Mouse (Mus musculus): Measurements from ENCODE around the gene Eps15l1. TPM values are rescaled to one million over a fixed set of nuclear protein-coding genes. Genes with fewer than 3 reads are reported as not detected.
A peak's percentile ranks its signal among the peaks of the same experiment; 100 is the strongest.

Eps15l1 gene
- polyA plus RNA-seq, 1 experiment from 2014 or later = 60.6 TPM

DNA sequence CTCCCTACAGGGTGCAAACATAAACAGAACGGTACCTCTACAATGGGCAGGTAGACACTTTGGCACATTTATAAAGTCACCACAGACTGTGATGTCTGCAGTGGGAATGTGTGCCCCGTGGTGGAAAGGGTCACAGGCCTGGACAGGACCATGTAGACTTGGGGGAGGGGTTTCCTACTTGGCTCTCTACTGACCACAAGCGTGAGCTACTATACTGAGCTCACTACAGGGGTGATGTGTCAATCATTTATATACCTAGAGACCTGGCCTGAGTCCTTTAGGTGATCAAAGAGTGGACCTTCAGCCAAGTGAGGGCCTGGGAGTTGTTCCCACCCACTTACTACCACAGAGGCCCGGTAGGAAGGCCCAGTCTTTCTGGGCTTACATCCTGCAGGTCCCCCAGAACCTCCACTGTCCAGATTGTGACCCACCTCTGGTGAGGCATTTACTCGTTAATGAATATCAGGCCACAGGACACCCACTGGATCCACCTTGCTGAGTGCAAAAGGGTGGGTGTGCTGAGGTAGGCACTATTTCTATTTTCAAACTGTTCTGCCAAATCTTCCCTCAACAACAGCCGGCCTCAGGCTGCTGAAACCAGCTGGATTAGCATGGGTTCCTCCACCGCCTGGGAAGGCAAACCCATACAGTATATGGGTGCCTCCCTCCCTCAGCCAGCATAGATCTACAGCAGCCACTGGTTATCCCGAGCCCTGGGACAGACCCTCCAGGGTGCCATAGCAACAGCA is 68.1 kb downstream of the Eps15l1 start:
- Histone ChIP-seq H3K4me3 (ENCODE audit: low read depth, low read length) (no peak overlapping the region), H3K9me3 (ENCODE audit: control insufficient read depth, low read length) (no peaks in the 10 kb centered on the region), H3K4me1 (replicated peaks; ENCODE audit: control insufficient read depth, insufficient read depth, low read length) (no peaks in the 10 kb centered on the region), H3K9ac (ENCODE audit: low read length) (no peak overlapping the region), H3K27ac (ENCODE audit: low read depth) (no peak overlapping the region), H3K4me2 (ENCODE audit: low read length) (no peak overlapping the region), H3K36me3 (ENCODE audit: control insufficient read depth, insufficient read depth, low read length) (peaks cover 39% of the 10 kb centered on the region), H3K27me3 (replicated peaks; ENCODE audit: control insufficient read depth, insufficient read depth, low read length) (no peaks in the 10 kb centered on the region)
- WGBS = 79% methylated on average over 8 of the region's 8 CpGs
- DNase-seq (ENCODE audit: low spot score) (no peak), ATAC-seq (replicated peaks; ENCODE audit: low FRiP score, low TSS enrichment, low read depth) (0 out of 2 replicates have a peak, but pooled peaks have one; percentile 22)

DNA sequence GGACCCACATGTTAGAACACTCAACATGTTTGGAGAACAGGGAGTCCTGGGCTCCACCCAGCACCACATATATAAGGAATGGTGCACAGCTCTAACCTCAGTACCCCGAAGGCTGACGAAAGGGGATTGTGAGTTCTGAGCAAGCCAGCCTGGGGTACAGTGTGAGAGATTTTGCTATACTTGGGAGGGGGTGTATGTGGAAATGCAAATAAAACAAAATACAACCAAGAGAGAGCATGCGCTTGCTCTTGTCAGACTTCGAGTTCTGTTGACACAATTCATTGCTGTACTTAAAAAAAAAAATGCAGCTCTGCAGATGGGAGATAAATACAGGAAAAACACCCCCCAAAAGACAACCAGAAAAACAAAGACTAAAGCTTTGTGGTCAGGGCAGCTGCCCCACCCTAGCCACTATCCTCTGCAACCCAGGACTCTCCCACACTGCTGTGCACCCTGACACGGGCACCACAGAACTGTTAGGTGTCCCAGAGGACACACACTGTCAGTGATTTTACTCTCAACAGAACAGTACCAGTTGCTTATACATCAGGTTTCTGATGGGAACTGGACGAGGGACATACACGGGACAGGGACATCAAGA is 69.8 kb downstream of the Eps15l1 start:
- H3K27me3 ChIP-seq (replicated peaks; ENCODE audit: control insufficient read depth, insufficient read depth, low read length) = no peaks in the 10 kb centered on the region

DNA sequence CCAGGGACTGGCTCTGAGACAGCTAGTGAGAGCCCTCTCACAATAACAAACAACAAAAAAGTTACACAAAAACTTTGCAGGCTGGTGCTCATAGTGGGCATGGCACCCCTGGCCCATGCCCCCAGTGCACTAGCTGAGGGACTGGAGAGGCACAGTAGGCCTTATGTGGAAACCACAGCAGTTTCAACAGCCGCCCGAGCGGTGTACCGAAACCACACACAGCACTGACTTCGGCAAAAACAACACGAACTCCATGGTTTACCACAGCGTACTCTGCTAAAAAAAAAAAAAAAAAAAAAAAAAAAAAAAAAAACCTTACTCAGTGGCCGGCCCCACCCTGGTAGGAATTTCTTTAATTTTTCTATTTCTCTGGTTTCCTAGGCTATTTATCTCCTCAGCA is 70.5 kb downstream of the Eps15l1 start:
- Histone ChIP-seq H3K27me3 (replicated peaks; ENCODE audit: control insufficient read depth, insufficient read depth, low read length) (no peaks in the 10 kb centered on the region), H3K9ac (ENCODE audit: low read length) (no peak overlapping the region), H3K4me3 (ENCODE audit: low read depth, low read length) (no peak overlapping the region), H3K4me1 (replicated peaks; ENCODE audit: control insufficient read depth, insufficient read depth, low read length) (no peaks in the 10 kb centered on the region), H3K4me2 (ENCODE audit: low read length) (no peak overlapping the region), H3K9me3 (ENCODE audit: control insufficient read depth, low read length) (no peaks in the 10 kb centered on the region), H3K27ac (ENCODE audit: low read depth) (no peak overlapping the region), H3K36me3 (ENCODE audit: control insufficient read depth, insufficient read depth, low read length) (peaks cover 35% of the 10 kb centered on the region)
- no peak for DNase-seq (ENCODE audit: low spot score)
- ATAC-seq (replicated peaks; ENCODE audit: low FRiP score, low TSS enrichment, low read depth) = no peak
- WGBS = 91% methylated on average over 8 of the region's 8 CpGs

More for the DNA sequence above, 69.8 kb downstream of the Eps15l1 start:
- Histone ChIP-seq H3K36me3 (ENCODE audit: control insufficient read depth, insufficient read depth, low read length) (peaks cover 34% of the 10 kb centered on the region), H3K4me2 (ENCODE audit: low read length) (no peak overlapping the region), H3K4me3 (ENCODE audit: low read depth, low read length) (no peak overlapping the region), H3K4me1 (replicated peaks; ENCODE audit: control insufficient read depth, insufficient read depth, low read length) (no peaks in the 10 kb centered on the region), H3K27ac (ENCODE audit: low read depth) (no peak overlapping the region), H3K9ac (ENCODE audit: low read length) (no peak overlapping the region), H3K9me3 (ENCODE audit: control insufficient read depth, low read length) (no peaks in the 10 kb centered on the region)
- DNase-seq (ENCODE audit: low spot score) (no peak), ATAC-seq (replicated peaks; ENCODE audit: low FRiP score, low TSS enrichment, low read depth) (no peak)
- 88% methylated on average over 7 of the region's 7 CpGs for WGBS

DNA sequence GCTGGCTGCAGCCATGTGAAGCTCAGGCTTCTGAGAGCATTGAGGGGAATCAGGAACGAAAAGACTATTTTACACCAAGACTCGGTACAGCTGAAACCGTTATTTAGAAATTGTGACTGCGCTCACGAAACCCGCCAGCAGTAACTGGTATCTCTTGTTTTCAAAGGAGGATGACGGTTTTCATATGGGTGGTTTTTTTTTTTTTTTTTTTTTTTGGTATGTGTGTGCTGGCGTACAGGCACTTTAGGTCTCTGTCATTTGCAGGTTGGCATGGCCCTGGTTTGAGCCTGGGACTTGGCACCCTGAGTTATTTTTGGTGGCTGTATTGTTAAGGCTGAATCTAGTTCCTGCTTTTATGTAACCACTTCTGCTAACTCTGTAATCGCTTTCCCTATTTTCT is 71.4 kb downstream of the Eps15l1 start:
- Histone ChIP-seq H3K27ac (ENCODE audit: low read depth) (no peak overlapping the region), H3K27me3 (replicated peaks; ENCODE audit: control insufficient read depth, insufficient read depth, low read length) (no peaks in the 10 kb centered on the region), H3K4me3 (ENCODE audit: low read depth, low read length) (no peak overlapping the region), H3K9ac (ENCODE audit: low read length) (no peak overlapping the region), H3K36me3 (ENCODE audit: control insufficient read depth, insufficient read depth, low read length) (peaks cover 38% of the 10 kb centered on the region), H3K4me1 (replicated peaks; ENCODE audit: control insufficient read depth, insufficient read depth, low read length) (no peaks in the 10 kb centered on the region), H3K4me2 (ENCODE audit: low read length) (no peak overlapping the region), H3K9me3 (ENCODE audit: control insufficient read depth, low read length) (no peaks in the 10 kb centered on the region)
- WGBS = 93% methylated on average over 9 of the region's 9 CpGs
- no peak for DNase-seq (ENCODE audit: low spot score)
- no peak for ATAC-seq (replicated peaks; ENCODE audit: low FRiP score, low TSS enrichment, low read depth)

DNA sequence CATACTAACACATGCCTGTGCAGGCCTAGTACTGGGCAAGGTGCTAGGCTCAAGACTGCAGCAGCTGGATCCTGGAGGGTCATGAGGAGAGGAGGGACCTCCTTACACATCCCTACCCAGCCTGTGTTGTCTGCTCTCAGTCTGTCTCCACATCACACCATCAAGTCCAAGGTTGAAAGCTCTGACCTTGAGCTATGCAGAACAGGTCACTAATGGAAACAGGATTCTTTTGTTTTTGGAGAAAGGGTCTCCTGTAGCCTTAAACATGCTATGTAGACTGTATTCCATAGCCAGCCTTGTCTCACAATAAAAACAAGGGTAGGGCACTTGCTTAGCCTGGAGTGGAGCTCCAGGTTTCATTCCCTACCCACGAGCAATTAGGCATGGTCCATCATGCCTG is 72.3 kb downstream of the Eps15l1 start:
- Histone ChIP-seq H3K9ac (ENCODE audit: low read length) (no peak overlapping the region), H3K36me3 (ENCODE audit: control insufficient read depth, insufficient read depth, low read length) (peaks cover 38% of the 10 kb centered on the region), H3K27me3 (replicated peaks; ENCODE audit: control insufficient read depth, insufficient read depth, low read length) (no peaks in the 10 kb centered on the region), H3K9me3 (ENCODE audit: control insufficient read depth, low read length) (no peaks in the 10 kb centered on the region), H3K27ac (ENCODE audit: low read depth) (no peak overlapping the region), H3K4me2 (ENCODE audit: low read length) (no peak overlapping the region), H3K4me1 (replicated peaks; ENCODE audit: control insufficient read depth, insufficient read depth, low read length) (no peaks in the 10 kb centered on the region), H3K4me3 (ENCODE audit: low read depth, low read length) (no peak overlapping the region)
- 91% methylated on average over 1 of the region's 1 CpGs for WGBS
- no peak for DNase-seq (ENCODE audit: low spot score)
- no peak for ATAC-seq (replicated peaks; ENCODE audit: low FRiP score, low TSS enrichment, low read depth)

DNA sequence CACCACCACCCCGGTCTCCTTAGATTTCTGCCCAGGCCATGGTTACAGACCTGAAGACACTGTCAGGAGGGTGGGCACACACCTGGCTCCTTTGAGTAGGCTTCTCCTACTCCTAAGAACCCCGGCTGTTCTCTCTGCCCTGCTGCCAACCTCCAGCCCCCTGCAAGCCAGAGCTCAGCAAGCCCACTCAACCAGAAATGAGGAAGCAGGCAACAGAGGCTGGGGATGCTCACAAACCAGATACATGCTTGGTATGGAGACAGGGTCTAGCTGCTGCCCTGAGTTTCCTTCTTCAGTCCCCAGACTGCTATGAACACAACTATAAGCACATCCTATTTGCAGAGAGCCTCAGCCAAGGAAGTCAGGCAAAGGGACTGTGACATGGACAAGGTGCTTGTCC is 73.1 kb downstream of the Eps15l1 start:
- DNase-seq (ENCODE audit: low spot score) = no peak
- WGBS = 92% methylated on average over 2 of the region's 2 CpGs
- H3K36me3 ChIP-seq (ENCODE audit: control insufficient read depth, insufficient read depth, low read length) = peaks cover 45% of the 10 kb centered on the region

DNA sequence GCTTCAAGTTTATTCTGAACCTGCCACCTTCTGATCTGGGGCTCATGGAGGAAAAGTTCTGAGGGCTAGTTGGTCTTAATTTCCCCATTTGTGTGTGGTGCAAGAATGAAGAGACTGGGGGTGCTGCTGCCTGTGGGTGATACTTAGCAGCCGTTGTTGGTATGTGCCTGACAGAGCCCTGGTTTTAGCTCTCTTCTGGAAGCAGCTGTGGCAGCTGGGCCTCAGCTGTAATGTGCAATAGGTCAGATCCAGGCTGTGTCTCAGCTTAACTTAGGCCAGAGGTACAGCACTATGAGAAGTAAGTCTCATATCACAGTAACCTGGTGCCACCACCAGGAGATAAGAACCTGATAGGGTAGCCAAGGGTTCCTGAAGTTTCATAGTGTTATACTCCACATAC is 73.7 kb downstream of the Eps15l1 start:
- Histone ChIP-seq H3K27me3 (replicated peaks; ENCODE audit: control insufficient read depth, insufficient read depth, low read length) (no peaks in the 10 kb centered on the region), H3K36me3 (ENCODE audit: control insufficient read depth, insufficient read depth, low read length) (peaks cover 50% of the 10 kb centered on the region), H3K9me3 (ENCODE audit: control insufficient read depth, low read length) (no peaks in the 10 kb centered on the region), H3K4me1 (replicated peaks; ENCODE audit: control insufficient read depth, insufficient read depth, low read length) (no peaks in the 10 kb centered on the region), H3K4me2 (ENCODE audit: low read length) (no peak overlapping the region), H3K9ac (ENCODE audit: low read length) (no peak overlapping the region), H3K4me3 (ENCODE audit: low read depth, low read length) (no peak overlapping the region), H3K27ac (ENCODE audit: low read depth) (no peak overlapping the region)
- WGBS = 87% methylated on average over 1 of the region's 1 CpGs
- no peak for DNase-seq (ENCODE audit: low spot score)
- no peak for ATAC-seq (replicated peaks; ENCODE audit: low FRiP score, low TSS enrichment, low read depth)

More for the DNA sequence above, 73.1 kb downstream of the Eps15l1 start:
- Histone ChIP-seq H3K4me1 (replicated peaks; ENCODE audit: control insufficient read depth, insufficient read depth, low read length) (no peaks in the 10 kb centered on the region), H3K27me3 (replicated peaks; ENCODE audit: control insufficient read depth, insufficient read depth, low read length) (no peaks in the 10 kb centered on the region), H3K27ac (ENCODE audit: low read depth) (no peak overlapping the region), H3K9ac (ENCODE audit: low read length) (no peak overlapping the region), H3K4me3 (ENCODE audit: low read depth, low read length) (no peak overlapping the region), H3K9me3 (ENCODE audit: control insufficient read depth, low read length) (no peaks in the 10 kb centered on the region), H3K4me2 (ENCODE audit: low read length) (no peak overlapping the region)
- ATAC-seq (replicated peaks; ENCODE audit: low FRiP score, low TSS enrichment, low read depth) = no peak

DNA sequence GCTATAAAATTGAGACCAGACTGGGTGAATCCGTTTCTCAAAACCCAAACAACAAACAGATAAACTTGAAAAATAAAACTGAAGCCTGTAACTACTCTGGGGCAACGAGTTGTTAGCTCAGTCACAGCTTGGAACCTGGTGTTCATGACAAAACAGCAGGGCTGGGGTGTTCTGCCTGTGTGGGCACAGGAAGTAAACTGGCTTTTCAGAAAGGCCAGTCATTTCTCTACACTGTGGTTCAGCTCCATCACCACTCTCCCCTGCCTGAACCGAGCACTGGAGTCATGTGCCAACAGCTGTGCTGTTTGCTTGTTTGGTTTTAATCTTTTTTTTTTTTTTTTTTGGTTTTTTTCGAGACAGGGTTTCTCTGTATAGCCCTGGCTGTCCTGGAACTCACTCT is 77.5 kb downstream of the Eps15l1 start:
- H3K4me3 ChIP-seq (ENCODE audit: low read depth, low read length) = no peak overlapping the region
- H3K27me3 ChIP-seq (replicated peaks; ENCODE audit: control insufficient read depth, insufficient read depth, low read length) = no peaks in the 10 kb centered on the region
- DNase-seq (ENCODE audit: low spot score) (no peak), ATAC-seq (replicated peaks; ENCODE audit: low FRiP score, low TSS enrichment, low read depth) (no peak)
- 79% methylated on average over 4 of the region's 4 CpGs for WGBS
- H3K9me3 ChIP-seq (ENCODE audit: control insufficient read depth, low read length) = no peaks in the 10 kb centered on the region
- H3K9ac ChIP-seq (ENCODE audit: low read length) = no peak overlapping the region
- H3K4me2 ChIP-seq (ENCODE audit: low read length) = no peak overlapping the region
- no peaks in the 10 kb centered on the region for H3K4me1 ChIP-seq (replicated peaks; ENCODE audit: control insufficient read depth, insufficient read depth, low read length)
- no peak overlapping the region for H3K27ac ChIP-seq (ENCODE audit: low read depth)
- H3K36me3 ChIP-seq (ENCODE audit: control insufficient read depth, insufficient read depth, low read length) = peaks cover 78% of the 10 kb centered on the region

Data from intestine, embryonic 14.5 days (tissue).